Mouse (Mus musculus) MEL (cell line): ENCODE data around the gene Rnf166. TPM values are rescaled to one million over a fixed set of nuclear protein-coding genes. Genes with fewer than 3 reads are reported as not detected.

ENCODE experiments used
- DNase-seq: peaks from one replicate; pipeline ENCODE4 v3.0.0; 2011; ENCODE audit warnings: low read depth, low spot score
- H3K27ac ChIP-seq: 2 replicates; pipeline ENCODE4 v1.5.1; 2012; ENCODE audit warnings: low read depth, mild to moderate bottlenecking, control low read depth, low read length, moderate library complexity; ENCODE audit not compliant: control insufficient read depth
- H3K27me3 ChIP-seq, 2 experiments: fragments of 150-350 bp in 1 of 2; sonication (generic) in 1 of 2; 2 replicates each; pipeline ENCODE4 v1.6.1; 2012; ENCODE audit warnings: low read length in 2 of 2, mild to moderate bottlenecking in 2 of 2, improper control_type of control experiment in 1 of 2, moderate library complexity in 1 of 2; ENCODE audit not compliant: insufficient read depth in 2 of 2, control insufficient read depth in 1 of 2
- H3K36me3 ChIP-seq, 2 experiments: 2 replicates each; pipeline ENCODE4 v1.6.1; 2012 to 2014; ENCODE audit warnings: low read length in 2 of 2, improper control_type of control experiment in 1 of 2, inconsistent platforms in 1 of 2, mild to moderate bottlenecking in 1 of 2; ENCODE audit not compliant: insufficient read depth in 2 of 2, control insufficient read depth in 1 of 2
- H3K4me1 ChIP-seq, 2 experiments: fragments of 150-350 bp in 1 of 2; sonication (generic) in 1 of 2; 2 replicates each; pipeline ENCODE4 v1.6.1; 2012; ENCODE audit warnings: low read length in 2 of 2, improper control_type of control experiment in 1 of 2, mild to moderate bottlenecking in 1 of 2; ENCODE audit not compliant: insufficient read depth in 2 of 2, control insufficient read depth in 1 of 2
- H3K4me3 ChIP-seq, 2 experiments: fragments of 150-350 bp in 1 of 2; sonication (generic) in 1 of 2; 2 replicates each; pipeline ENCODE4 v1.5.1; 2012; ENCODE audit warnings: low read depth in 2 of 2, low read length in 2 of 2, mild to moderate bottlenecking in 2 of 2, moderate library complexity in 2 of 2, control low read depth in 1 of 2, improper control_type of control experiment in 1 of 2; ENCODE audit not compliant: control insufficient read depth in 1 of 2, insufficient read depth in 1 of 2
- H3K79me2 ChIP-seq: 2 replicates; pipeline ENCODE4 v1.6.1; 2012; ENCODE audit warnings: mild to moderate bottlenecking, low read length, moderate library complexity; ENCODE audit not compliant: control insufficient read depth, poor library complexity, insufficient read depth
- H3K9ac ChIP-seq: 2 replicates; pipeline ENCODE4 v1.6.1; 2012; ENCODE audit warnings: low read depth, mild to moderate bottlenecking, control low read depth, low read length, moderate library complexity; ENCODE audit not compliant: control insufficient read depth, poor library complexity, severe bottlenecking
- H3K9me3 ChIP-seq: fragments of 150-350 bp; sonication (generic); replicated peaks from 2 replicates; pipeline ENCODE4 v1.6.1; 2012; ENCODE audit warnings: mild to moderate bottlenecking, low read length, improper control_type of control experiment, moderate library complexity; ENCODE audit not compliant: insufficient read depth
- BHLHE40 ChIP-seq: IDR thresholded peaks from 2 replicates; pipeline ENCODE4 v1.6.1; 2012; ENCODE audit warnings: low read depth, mild to moderate bottlenecking, inconsistent platforms, low read length, improper control_type of control experiment, borderline replicate concordance
- CHD1 ChIP-seq: IDR thresholded peaks from 2 replicates; pipeline ENCODE4 v1.6.1; 2012; ENCODE audit warnings: low read depth, mild to moderate bottlenecking, inconsistent platforms, low read length, improper control_type of control experiment
- CTCF ChIP-seq, 3 experiments: IDR thresholded peaks in 2 of 3; conservative IDR thresholded peaks in 1 of 3; 2 replicates each; pipeline ENCODE4 v1.5.1; 2011 to 2012; ENCODE audit warnings: low read length in 3 of 3, low read depth in 2 of 3, mild to moderate bottlenecking in 2 of 3, improper control_type of control experiment in 1 of 3, inconsistent platforms in 1 of 3, mixed read lengths in 1 of 3, moderate library complexity in 1 of 3; ENCODE audit not compliant: control insufficient read depth in 1 of 3, insufficient read depth in 1 of 3, poor library complexity in 1 of 3, severe bottlenecking in 1 of 3
- E2F4 ChIP-seq: IDR thresholded peaks from 2 replicates; pipeline ENCODE4 v1.6.1; 2011; ENCODE audit warnings: low read depth, low read length, improper control_type of control experiment, borderline replicate concordance
- ELF1 ChIP-seq: IDR thresholded peaks from 2 replicates; pipeline ENCODE4 v1.6.1; 2014; ENCODE audit warnings: low read depth, mild to moderate bottlenecking, inconsistent platforms, low read length, improper control_type of control experiment, moderate library complexity
- ETS1 ChIP-seq: IDR thresholded peaks from 2 replicates; pipeline ENCODE4 v1.6.1; 2012; ENCODE audit warnings: low read depth, mild to moderate bottlenecking, inconsistent platforms, low read length, improper control_type of control experiment, moderate library complexity
- GABPA ChIP-seq: IDR thresholded peaks from 2 replicates; pipeline ENCODE4 v1.6.1; 2012; ENCODE audit warnings: low read depth, mild to moderate bottlenecking, inconsistent platforms, low read length, improper control_type of control experiment, moderate library complexity
- GATA1 ChIP-seq: IDR thresholded peaks from 2 replicates; pipeline ENCODE4 v1.6.1; 2011; ENCODE audit warnings: low read depth, low read length, improper control_type of control experiment
- HCFC1 ChIP-seq: IDR thresholded peaks from 2 replicates; pipeline ENCODE4 v1.6.1; 2012; ENCODE audit warnings: low read depth, mild to moderate bottlenecking, inconsistent platforms, low read length, improper control_type of control experiment, moderate library complexity
- KAT2A ChIP-seq: conservative IDR thresholded peaks from 2 replicates; pipeline ENCODE4 v1.6.1; 2012; ENCODE audit warnings: low read depth, low read length, improper control_type of control experiment, inconsistent platforms
- MAFK ChIP-seq: IDR thresholded peaks from 2 replicates; pipeline ENCODE4 v1.6.1; 2011; ENCODE audit warnings: low read depth, mild to moderate bottlenecking, low read length, improper control_type of control experiment, borderline replicate concordance
- MAX ChIP-seq: IDR thresholded peaks from 2 replicates; pipeline ENCODE4 v1.6.1; 2011; ENCODE audit warnings: low read length, improper control_type of control experiment
- MEF2A ChIP-seq: IDR thresholded peaks from 2 replicates; pipeline ENCODE4 v1.6.1; 2014; ENCODE audit warnings: low read depth, mild to moderate bottlenecking, inconsistent platforms, low read length, improper control_type of control experiment; ENCODE audit not compliant: poor library complexity, insufficient replicate concordance, severe bottlenecking; ENCODE audit errors: extremely low read depth
- MXI1 ChIP-seq: IDR thresholded peaks from 2 replicates; pipeline ENCODE4 v1.6.1; 2011; ENCODE audit warnings: mild to moderate bottlenecking, low read depth, low read length, improper control_type of control experiment
- MYC ChIP-seq: IDR thresholded peaks from 2 replicates; pipeline ENCODE4 v1.6.1; 2011; ENCODE audit warnings: low read depth, mild to moderate bottlenecking, low read length, improper control_type of control experiment, moderate library complexity
- NELFE ChIP-seq: IDR thresholded peaks from 2 replicates; pipeline ENCODE4 v1.6.1; 2011; ENCODE audit warnings: low read depth, low read length, improper control_type of control experiment
- NRF1 ChIP-seq: IDR thresholded peaks from 2 replicates; pipeline ENCODE4 v1.6.1; 2014; ENCODE audit warnings: low read depth, mild to moderate bottlenecking, inconsistent platforms, low read length, improper control_type of control experiment, moderate library complexity; ENCODE audit not compliant: poor library complexity, insufficient read depth, severe bottlenecking
- POLR2A ChIP-seq, 2 experiments: IDR thresholded peaks; 2 replicates each; pipeline ENCODE4 v1.6.1; 2011 to 2012; ENCODE audit warnings: low read length in 2 of 2, mild to moderate bottlenecking in 2 of 2, control low read depth in 1 of 2, improper control_type of control experiment in 1 of 2, low read depth in 1 of 2, moderate library complexity in 1 of 2; ENCODE audit not compliant: control insufficient read depth in 1 of 2, insufficient read depth in 1 of 2, poor library complexity in 1 of 2
- POLR2AphosphoS5 ChIP-seq: IDR thresholded peaks from 2 replicates; pipeline ENCODE4 v1.6.1; 2012; ENCODE audit warnings: low read depth, borderline replicate concordance, mild to moderate bottlenecking, inconsistent platforms, low read length, moderate library complexity, mixed read lengths
- RCOR1 ChIP-seq: IDR thresholded peaks from 2 replicates; pipeline ENCODE4 v1.6.1; 2012; ENCODE audit warnings: low read depth, mild to moderate bottlenecking, inconsistent platforms, low read length, improper control_type of control experiment
- SIN3A ChIP-seq: IDR thresholded peaks from 2 replicates; pipeline ENCODE4 v1.6.1; 2012; ENCODE audit warnings: low read length, improper control_type of control experiment, inconsistent platforms
- TBP ChIP-seq: IDR thresholded peaks from 2 replicates; pipeline ENCODE4 v1.8.0; 2011; ENCODE audit warnings: low read depth, low read length, improper control_type of control experiment
- UBTF ChIP-seq: IDR thresholded peaks from 2 replicates; pipeline ENCODE4 v1.6.1; 2012; ENCODE audit warnings: low read depth, mild to moderate bottlenecking, inconsistent platforms, low read length, improper control_type of control experiment, moderate library complexity, borderline replicate concordance; ENCODE audit not compliant: insufficient read depth
- USF1 ChIP-seq: IDR thresholded peaks from 2 replicates; pipeline ENCODE4 v1.6.1; 2014; ENCODE audit warnings: low read depth, mild to moderate bottlenecking, inconsistent platforms, low read length, improper control_type of control experiment, moderate library complexity
- ZKSCAN1 ChIP-seq: IDR thresholded peaks from 2 replicates; pipeline ENCODE4 v1.6.1; 2012; ENCODE audit warnings: low read depth, mild to moderate bottlenecking, inconsistent platforms, low read length, improper control_type of control experiment, moderate library complexity
- ZNF384 ChIP-seq: IDR thresholded peaks from 2 replicates; pipeline ENCODE4 v1.6.1; 2012; ENCODE audit warnings: low read depth, mild to moderate bottlenecking, inconsistent platforms, low read length, improper control_type of control experiment
- polyA plus RNA-seq, 2 experiments: library from polyadenylated mRNA; stranded (reverse) in 1 of 2; unstranded in 1 of 2; fragments of >175 nt in 1 of 2; fragments of >200 nt in 1 of 2; gene quantifications; 2 replicates each; pipeline versions ENCODE4 v1.2.1 to v1.2.4; 2012; ENCODE audit warnings: low replicate concordance in 2 of 2, low read depth in 1 of 2; ENCODE audit not compliant: insufficient read length in 2 of 2, insufficient read depth in 1 of 2, missing spikeins in 1 of 2
- total RNA-seq: library from RNA; depleted of rRNA; stranded (reverse); fragments of 300-350 nt; gene quantifications from 2 replicates; pipeline ENCODE4 v1.2.3, GENCODE M21; 2012

The Rnf166 gene
- total and polyA plus RNA-seq, 3 experiments, result 18.6 to 37.7 TPM; not detected in 1

DNA sequence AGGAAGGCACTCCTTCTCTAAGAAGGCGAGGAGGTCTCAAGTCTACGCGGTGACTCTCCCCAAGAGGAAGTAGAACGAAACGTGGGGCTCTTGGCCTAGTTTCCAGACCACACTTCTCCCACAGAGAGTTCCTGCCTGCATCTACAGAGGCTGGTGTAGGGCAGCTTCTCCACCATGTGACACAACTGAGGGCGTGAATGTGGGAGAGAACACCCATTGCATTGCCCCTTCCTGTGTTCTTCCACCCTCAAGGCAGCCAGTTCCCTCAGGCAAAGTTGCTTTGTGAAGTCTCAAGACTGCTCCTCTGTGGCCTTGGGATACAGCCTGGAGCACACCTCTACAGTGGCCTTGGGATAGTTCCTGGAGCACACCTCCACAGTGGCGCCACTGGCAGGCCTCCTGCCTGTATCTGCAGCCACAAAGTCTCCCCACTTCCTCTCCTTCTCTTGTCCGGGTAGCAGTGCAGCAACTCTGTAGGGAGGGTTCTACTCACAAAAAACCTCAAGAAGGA is 1.9 kb downstream of the Rnf166 start (continued):
- TF ChIP-seq TBP (no peak), ZNF384 (no peak), NELFE (no peak), CTCF (IDR thresholded peaks at IDR 0.05 in 2 of 3, conservative IDR thresholded peaks at IDR 0.05 in 1 of 3; ENCODE audit: control insufficient read depth in 1 of 3, insufficient read depth in 1 of 3, low read depth in 2 of 3, low read length in 3 of 3, poor library complexity in 1 of 3, severe bottlenecking in 1 of 3) (no peak), GABPA (no peak), KAT2A (no peak), ZKSCAN1 (no peak), POLR2A (IDR thresholded peaks at IDR 0.05; ENCODE audit: control insufficient read depth in 1 of 2, insufficient read depth in 1 of 2, low read depth in 1 of 2, low read length in 2 of 2, poor library complexity in 1 of 2) (peak; percentile 24 to 34; a peak in 1 of 4 replicates), MAFK (no peak), MEF2A (no peak), MAX (peak; percentile 37; the same call in 1 of the 2 replicates), BHLHE40 (no peak)
- TF ChIP-seq, all 39 proteins: peak for 6

DNA sequence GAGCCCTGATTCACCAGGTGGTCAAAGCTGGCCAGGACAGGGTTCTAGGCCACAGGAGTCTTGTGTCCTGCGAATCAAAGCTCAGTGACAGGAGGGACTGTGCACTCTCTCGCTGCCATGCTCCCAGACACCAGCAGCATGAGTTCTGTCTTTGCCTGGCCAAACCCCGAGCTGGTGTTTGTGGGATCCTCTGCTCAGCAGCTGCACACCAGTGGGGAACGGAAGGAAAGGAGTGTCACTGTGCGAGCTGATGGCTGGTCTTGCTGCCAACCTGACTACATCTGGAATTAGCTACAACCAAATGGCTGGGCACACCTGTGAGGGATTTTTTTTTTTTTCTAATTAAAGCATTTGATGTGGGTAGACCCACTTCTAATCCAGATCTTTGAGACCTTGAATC is 5.2 kb downstream of the Rnf166 start:
- Histone ChIP-seq H3K4me3 (no peak overlapping the region), H3K9ac (no peak overlapping the region), H3K9me3 (no peaks in the 10 kb centered on the region), H3K27me3 (no peaks in the 10 kb centered on the region), H3K36me3 (peaks cover 0 to 13% of the 10 kb centered on the region in 2 experiments; a peak in 3 of 4 replicates), H3K4me1 (peaks cover 6 to 19% of the 10 kb centered on the region in 2 experiments), H3K27ac (no peak overlapping the region), H3K79me2 (peaks cover 10% of the 10 kb centered on the region)
- no peak for TF ChIP-seq UBTF
- peak; percentile 10 for DNase-seq

DNA sequence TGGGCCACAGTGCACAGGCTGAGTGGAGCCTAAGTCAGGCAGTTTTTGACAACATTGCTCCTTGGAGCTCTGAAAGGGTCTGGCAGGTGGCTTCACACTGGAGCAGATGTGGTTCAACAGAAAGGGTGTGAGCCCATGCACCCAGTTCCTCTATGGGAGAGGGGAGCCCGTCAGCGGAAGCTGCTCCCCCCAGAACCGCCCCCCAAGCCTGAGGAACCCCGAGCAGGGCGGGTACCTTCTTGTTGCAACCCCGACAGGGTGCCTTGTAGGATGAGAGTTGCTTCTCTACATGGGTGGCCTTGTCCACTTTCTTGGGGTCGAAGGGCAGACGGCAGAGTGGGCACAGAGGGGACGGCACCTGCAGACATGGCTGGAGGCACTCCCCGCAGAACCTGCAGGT is 5.9 kb downstream of the Rnf166 start:
- Histone ChIP-seq H3K9me3 (no peaks in the 10 kb centered on the region), H3K27ac (no peak overlapping the region), H3K4me3 (no peak overlapping the region), H3K79me2 (peaks cover 3% of the 10 kb centered on the region; the same call in 1 of the 2 replicates), H3K9ac (no peak overlapping the region), H3K27me3 (no peaks in the 10 kb centered on the region), H3K4me1 (peaks cover 6 to 22% of the 10 kb centered on the region in 2 experiments), H3K36me3 (peaks cover 0 to 13% of the 10 kb centered on the region in 2 experiments; a peak in 3 of 4 replicates)
- DNase-seq, result no peak
- no peak for TF ChIP-seq KAT2A
- no peak for TF ChIP-seq USF1
- TF ChIP-seq GATA1, result no peak
- TF ChIP-seq SIN3A, result no peak
- no peak for TF ChIP-seq E2F4
- TF ChIP-seq CHD1, result no peak
- no peak for TF ChIP-seq RCOR1
- TF ChIP-seq MYC, result no peak
- TF ChIP-seq HCFC1, result no peak
- no peak for TF ChIP-seq MEF2A
- no peak for TF ChIP-seq CTCF (IDR thresholded peaks at IDR 0.05 in 2 of 3, conservative IDR thresholded peaks at IDR 0.05 in 1 of 3; ENCODE audit: control insufficient read depth in 1 of 3, insufficient read depth in 1 of 3, low read depth in 2 of 3, low read length in 3 of 3, poor library complexity in 1 of 3, severe bottlenecking in 1 of 3)
- no peak for TF ChIP-seq TBP
- no peak for TF ChIP-seq ZNF384
- TF ChIP-seq MXI1, result no peak
- no peak for TF ChIP-seq ETS1
- no peak for TF ChIP-seq MAFK
- no peak for TF ChIP-seq MAX
- TF ChIP-seq NRF1, result no peak
- no peak for TF ChIP-seq POLR2AphosphoS5
- TF ChIP-seq ELF1, result no peak
